Mouse (Mus musculus): ENCODE measurements at regions not wholly inside any gene's neighbourhood (a gene's known extent, or its start where the extent isn't known, plus 50 kb on each side); places are given as distances from the start of the nearest gene placed in this dataset.
A peak's percentile ranks its signal among the peaks of the same experiment; 100 is the strongest.

- Histone ChIP-seq H3K9me3 (ENCODE audit: control insufficient read depth, low read length) (no peaks in the 10 kb centered on the region), H3K4me1 (ENCODE audit: control insufficient read depth, insufficient read depth, low read length) (no peaks in the 10 kb centered on the region), H3K27ac (replicated peaks; ENCODE audit: low read depth, low read length) (no peak overlapping the region), H3K4me3 (ENCODE audit: low read depth, low read length) (no peak overlapping the region), H3K36me3 (ENCODE audit: control insufficient read depth, insufficient read depth, low read length) (no peaks in the 10 kb centered on the region), H3K9ac (ENCODE audit: low read depth, low read length) (no peak overlapping the region), H3K27me3 (replicated peaks; ENCODE audit: control insufficient read depth, insufficient read depth, low read length) (no peaks in the 10 kb centered on the region), H3K4me2 (ENCODE audit: low read depth, low read length) (no peak overlapping the region)
- WGBS: 82% methylated on average over 2 of the region's 2 CpGs
- DNase-seq (ENCODE audit: low spot score) (no peak), ATAC-seq (ENCODE audit: low read depth) (no peak)
These were observed 667.1 kb upstream of the B3galt2 start for GRCm38 (mm10) chr1:142973387-142973786.

- Histone ChIP-seq H3K4me1 (ENCODE audit: control insufficient read depth, insufficient read depth, low read length) (no peaks in the 10 kb centered on the region), H3K9me3 (ENCODE audit: control insufficient read depth, low read length) (no peaks in the 10 kb centered on the region), H3K4me2 (ENCODE audit: low read depth, low read length) (no peak overlapping the region), H3K9ac (ENCODE audit: low read depth, low read length) (no peak overlapping the region), H3K27ac (replicated peaks; ENCODE audit: low read depth, low read length) (no peak overlapping the region), H3K36me3 (ENCODE audit: control insufficient read depth, insufficient read depth, low read length) (no peaks in the 10 kb centered on the region), H3K27me3 (replicated peaks; ENCODE audit: control insufficient read depth, insufficient read depth, low read length) (no peaks in the 10 kb centered on the region), H3K4me3 (ENCODE audit: low read depth, low read length) (no peak overlapping the region)
- DNase-seq (ENCODE audit: low spot score) (no peak), ATAC-seq (ENCODE audit: low read depth) (no peak)
- 73% methylated on average over 5 of the region's 5 CpGs for WGBS
These were observed 657.5 kb upstream of the B3galt2 start for GRCm38 (mm10) chr1:142982994-142983393.

- Histone ChIP-seq H3K4me3 (ENCODE audit: low read depth, low read length) (no peak overlapping the region), H3K9me3 (ENCODE audit: control insufficient read depth, low read length) (no peaks in the 10 kb centered on the region), H3K36me3 (ENCODE audit: control insufficient read depth, insufficient read depth, low read length) (no peaks in the 10 kb centered on the region), H3K4me1 (ENCODE audit: control insufficient read depth, insufficient read depth, low read length) (no peaks in the 10 kb centered on the region), H3K27me3 (replicated peaks; ENCODE audit: control insufficient read depth, insufficient read depth, low read length) (no peaks in the 10 kb centered on the region), H3K4me2 (ENCODE audit: low read depth, low read length) (no peak overlapping the region), H3K9ac (ENCODE audit: low read depth, low read length) (no peak overlapping the region), H3K27ac (replicated peaks; ENCODE audit: low read depth, low read length) (no peak overlapping the region)
- DNase-seq (ENCODE audit: low spot score) (no peak), ATAC-seq (ENCODE audit: low read depth) (no peak)
- 83% methylated on average over 3 of the region's 3 CpGs for WGBS
These were observed 656.8 kb upstream of the B3galt2 start for GRCm38 (mm10) chr1:142983641-142984040.

GRCm38 (mm10) chr1:142985516-142985915 is 654.9 kb upstream of the B3galt2 start:
- H3K4me2 ChIP-seq (ENCODE audit: low read depth, low read length): no peak overlapping the region
- no peaks in the 10 kb centered on the region for H3K9me3 ChIP-seq (ENCODE audit: control insufficient read depth, low read length)
- H3K27me3 ChIP-seq (replicated peaks; ENCODE audit: control insufficient read depth, insufficient read depth, low read length): no peaks in the 10 kb centered on the region
- H3K4me3 ChIP-seq (ENCODE audit: low read depth, low read length): no peak overlapping the region
- H3K4me1 ChIP-seq (ENCODE audit: control insufficient read depth, insufficient read depth, low read length): no peaks in the 10 kb centered on the region
- H3K27ac ChIP-seq (replicated peaks; ENCODE audit: low read depth, low read length): no peak overlapping the region
- 42% methylated on average over 1 of the region's 1 CpGs for WGBS
- H3K36me3 ChIP-seq (ENCODE audit: control insufficient read depth, insufficient read depth, low read length): no peaks in the 10 kb centered on the region
- H3K9ac ChIP-seq (ENCODE audit: low read depth, low read length): no peak overlapping the region
- ATAC-seq (ENCODE audit: low read depth) (no peak), DNase-seq (ENCODE audit: low spot score) (peak; percentile 11)

- WGBS: 69% methylated on average over 1 of the region's 1 CpGs
- no peak overlapping the region for H3K27ac ChIP-seq (replicated peaks; ENCODE audit: low read depth, low read length)
- no peak overlapping the region for H3K4me3 ChIP-seq (ENCODE audit: low read depth, low read length)
- no peaks in the 10 kb centered on the region for H3K4me1 ChIP-seq (ENCODE audit: control insufficient read depth, insufficient read depth, low read length)
- ATAC-seq (ENCODE audit: low read depth): no peak
- H3K27me3 ChIP-seq (replicated peaks; ENCODE audit: control insufficient read depth, insufficient read depth, low read length): no peaks in the 10 kb centered on the region
- H3K9ac ChIP-seq (ENCODE audit: low read depth, low read length): no peak overlapping the region
- no peak for DNase-seq (ENCODE audit: low spot score)
- H3K4me2 ChIP-seq (ENCODE audit: low read depth, low read length): no peak overlapping the region
- H3K36me3 ChIP-seq (ENCODE audit: control insufficient read depth, insufficient read depth, low read length): no peaks in the 10 kb centered on the region
- H3K9me3 ChIP-seq (ENCODE audit: control insufficient read depth, low read length): no peaks in the 10 kb centered on the region
These were observed 640.2 kb upstream of the B3galt2 start for GRCm38 (mm10) chr1:143000216-143000615.

GRCm38 (mm10) chr1:143001112-143001511 is 639.4 kb upstream of the B3galt2 start:
- Histone ChIP-seq H3K27me3 (replicated peaks; ENCODE audit: control insufficient read depth, insufficient read depth, low read length) (no peaks in the 10 kb centered on the region), H3K4me1 (ENCODE audit: control insufficient read depth, insufficient read depth, low read length) (no peaks in the 10 kb centered on the region), H3K4me3 (ENCODE audit: low read depth, low read length) (no peak overlapping the region), H3K27ac (replicated peaks; ENCODE audit: low read depth, low read length) (no peak overlapping the region), H3K36me3 (ENCODE audit: control insufficient read depth, insufficient read depth, low read length) (no peaks in the 10 kb centered on the region), H3K4me2 (ENCODE audit: low read depth, low read length) (no peak overlapping the region), H3K9me3 (ENCODE audit: control insufficient read depth, low read length) (no peaks in the 10 kb centered on the region), H3K9ac (ENCODE audit: low read depth, low read length) (no peak overlapping the region)
- WGBS: 81% methylated on average over 3 of the region's 3 CpGs
- ATAC-seq (ENCODE audit: low read depth): no peak
- no peak for DNase-seq (ENCODE audit: low spot score)

GRCm38 (mm10) chr1:143006045-143006444 is 634.4 kb upstream of the B3galt2 start:
- DNase-seq (ENCODE audit: low spot score) (no peak), ATAC-seq (ENCODE audit: low read depth) (no peak)
- no peaks in the 10 kb centered on the region for H3K36me3 ChIP-seq (ENCODE audit: control insufficient read depth, insufficient read depth, low read length)
- no peak overlapping the region for H3K4me3 ChIP-seq (ENCODE audit: low read depth, low read length)
- no peak overlapping the region for H3K9ac ChIP-seq (ENCODE audit: low read depth, low read length)
- no peak overlapping the region for H3K27ac ChIP-seq (replicated peaks; ENCODE audit: low read depth, low read length)
- no peaks in the 10 kb centered on the region for H3K4me1 ChIP-seq (ENCODE audit: control insufficient read depth, insufficient read depth, low read length)
- WGBS: 74% methylated on average over 3 of the region's 3 CpGs
- H3K9me3 ChIP-seq (ENCODE audit: control insufficient read depth, low read length): no peaks in the 10 kb centered on the region
- no peak overlapping the region for H3K4me2 ChIP-seq (ENCODE audit: low read depth, low read length)
- H3K27me3 ChIP-seq (replicated peaks; ENCODE audit: control insufficient read depth, insufficient read depth, low read length): no peaks in the 10 kb centered on the region

GRCm38 (mm10) chr1:143019982-143020381 is 620.5 kb upstream of the B3galt2 start:
- no peak overlapping the region for H3K9ac ChIP-seq (ENCODE audit: low read depth, low read length)
- H3K4me3 ChIP-seq (ENCODE audit: low read depth, low read length): no peak overlapping the region
- no peaks in the 10 kb centered on the region for H3K9me3 ChIP-seq (ENCODE audit: control insufficient read depth, low read length)
- 69% methylated on average over 2 of the region's 2 CpGs for WGBS
- no peak for ATAC-seq (ENCODE audit: low read depth)
- H3K4me1 ChIP-seq (ENCODE audit: control insufficient read depth, insufficient read depth, low read length): no peaks in the 10 kb centered on the region
- DNase-seq (ENCODE audit: low spot score): no peak
- no peaks in the 10 kb centered on the region for H3K27me3 ChIP-seq (replicated peaks; ENCODE audit: control insufficient read depth, insufficient read depth, low read length)
- no peaks in the 10 kb centered on the region for H3K36me3 ChIP-seq (ENCODE audit: control insufficient read depth, insufficient read depth, low read length)
- H3K27ac ChIP-seq (replicated peaks; ENCODE audit: low read depth, low read length): no peak overlapping the region
- no peak overlapping the region for H3K4me2 ChIP-seq (ENCODE audit: low read depth, low read length)

GRCm38 (mm10) chr1:143053161-143053560 is 587.3 kb upstream of the B3galt2 start:
- Histone ChIP-seq H3K9me3 (ENCODE audit: control insufficient read depth, low read length) (no peaks in the 10 kb centered on the region), H3K4me2 (ENCODE audit: low read depth, low read length) (no peak overlapping the region), H3K4me3 (ENCODE audit: low read depth, low read length) (no peak overlapping the region), H3K36me3 (ENCODE audit: control insufficient read depth, insufficient read depth, low read length) (no peaks in the 10 kb centered on the region), H3K27me3 (replicated peaks; ENCODE audit: control insufficient read depth, insufficient read depth, low read length) (no peaks in the 10 kb centered on the region), H3K9ac (ENCODE audit: low read depth, low read length) (no peak overlapping the region), H3K4me1 (ENCODE audit: control insufficient read depth, insufficient read depth, low read length) (no peaks in the 10 kb centered on the region), H3K27ac (replicated peaks; ENCODE audit: low read depth, low read length) (no peak overlapping the region)
- 74% methylated on average over 2 of the region's 2 CpGs for WGBS
- ATAC-seq (ENCODE audit: low read depth): no peak
- no peak for DNase-seq (ENCODE audit: low spot score)
